Mouse (Mus musculus): ENCODE measurements at regions not wholly inside any gene's neighbourhood (a gene's known extent, or its start where the extent isn't known, plus 50 kb on each side); places are given as distances from the start of the nearest gene placed in this dataset.

DNA sequence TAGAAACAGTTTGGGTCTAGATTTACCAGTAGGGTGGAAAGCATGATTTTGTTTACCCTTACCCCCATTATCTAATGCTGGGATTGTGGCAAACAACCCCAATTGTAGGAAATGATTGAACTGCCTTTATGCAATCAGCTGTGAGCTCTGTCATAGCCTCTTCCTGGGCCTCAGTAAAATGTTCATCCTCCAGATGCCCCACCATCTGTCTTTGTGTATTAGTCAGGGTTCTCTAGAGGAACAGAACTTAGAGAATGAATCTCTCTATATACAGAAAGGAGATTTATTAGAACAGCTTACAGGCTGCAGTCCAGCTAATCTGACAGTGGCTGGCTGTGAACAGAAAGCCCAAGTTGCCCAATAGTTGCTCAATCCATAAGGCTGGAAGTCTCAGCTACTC is 2698.1 kb upstream of the 5930422O12Rik start (continued):
- TF ChIP-seq GABPA (IDR thresholded peaks at IDR 0.05; ENCODE audit: insufficient replicate concordance, low read depth, low read length) (no peak), USF2 (conservative IDR thresholded peaks at IDR 0.05; ENCODE audit: low read depth, low read length) (no peak)

DNA sequence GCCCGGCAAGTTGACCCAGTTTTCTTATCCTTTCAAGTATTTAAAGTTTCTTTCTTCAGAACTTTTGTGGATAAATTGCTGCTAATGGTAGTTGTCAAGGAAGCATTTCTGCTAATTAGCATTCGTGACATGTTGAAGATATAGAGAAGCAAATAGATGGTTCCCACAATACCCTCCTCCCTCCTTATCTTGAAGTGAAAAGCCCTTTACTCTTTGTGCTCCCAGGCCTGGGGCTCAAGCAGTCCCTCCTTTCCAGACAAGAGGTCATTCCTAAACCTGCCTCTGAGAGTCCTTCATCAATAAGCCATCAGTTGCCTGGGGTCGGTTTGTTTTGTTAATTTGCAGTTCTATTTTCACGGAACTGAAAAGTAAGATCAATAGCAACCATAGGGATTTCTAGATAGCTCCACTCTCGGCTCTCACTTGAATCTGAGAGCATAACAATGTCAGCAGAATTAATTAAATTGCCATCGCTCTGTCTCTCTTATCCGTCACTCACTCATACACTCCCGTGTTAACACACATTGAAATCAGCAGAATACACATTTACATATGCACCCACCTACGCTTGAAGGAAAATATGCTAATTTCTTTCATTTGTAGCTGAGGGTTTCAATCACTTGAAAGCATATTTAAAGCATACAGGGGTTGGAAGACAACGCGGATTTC is 2695.8 kb upstream of the 5930422O12Rik start:
- Histone ChIP-seq H3K4me2 (ENCODE audit: insufficient read depth, low read depth, poor library complexity, severe bottlenecking) (no peak overlapping the region), H3K27me3 (replicated peaks) (no peaks in the 10 kb centered on the region), H3K4me3 (replicated peaks in 1 of 3; ENCODE audit: low read depth in 2 of 3, low read length in 2 of 3, poor library complexity in 1 of 3) (no peak overlapping the region), H3K36me3 (replicated peaks in 1 of 2; ENCODE audit: control insufficient read depth in 1 of 2, insufficient read depth in 1 of 2, low read length in 1 of 2) (no peaks in the 10 kb centered on the region), H3K9me3 (replicated peaks; ENCODE audit: low read length) (peaks cover 5% of the 10 kb centered on the region), H3K9ac (ENCODE audit: insufficient read depth, low read depth) (no peak overlapping the region), H3K79me2 (replicated peaks; ENCODE audit: control insufficient read depth, extremely low read depth, insufficient read depth, poor library complexity, severe bottlenecking) (no peaks in the 10 kb centered on the region), H3K27ac (ENCODE audit: insufficient read depth, low read depth) (no peak overlapping the region), H3K4me1 (ENCODE audit: control insufficient read depth in 1 of 2, insufficient read depth in 2 of 2) (no peaks in the 10 kb centered on the region)
- no peak for TF ChIP-seq MAX (IDR thresholded peaks at IDR 0.05; ENCODE audit: low read length)
- no peak for TF ChIP-seq NRF1 (IDR thresholded peaks at IDR 0.05; ENCODE audit: low read depth, low read length)
- no peak for TF ChIP-seq HCFC1 (IDR thresholded peaks at IDR 0.05; ENCODE audit: low read depth, low read length)
- TF ChIP-seq TCF12 (IDR thresholded peaks at IDR 0.05; ENCODE audit: low read depth, low read length): no peak
- no peak for TF ChIP-seq SMC3 (IDR thresholded peaks at IDR 0.05; ENCODE audit: low read depth, low read length)
- TF ChIP-seq MXI1 (IDR thresholded peaks at IDR 0.05; ENCODE audit: low read depth, low read length): no peak
- no peak for TF ChIP-seq POLR2A (IDR thresholded peaks at IDR 0.05; ENCODE audit: low read depth, low read length)
- TF ChIP-seq RCOR1 (conservative IDR thresholded peaks at IDR 0.05; ENCODE audit: low read depth, low read length): no peak
- no peak for TF ChIP-seq MAFK (IDR thresholded peaks at IDR 0.05; ENCODE audit: insufficient replicate concordance, low read length)
- no peak for TF ChIP-seq USF1 (IDR thresholded peaks at IDR 0.05; ENCODE audit: low read depth, low read length)
- TF ChIP-seq POLR2AphosphoS2 (IDR thresholded peaks at IDR 0.05; ENCODE audit: low read depth, low read length): no peak
- TF ChIP-seq BHLHE40 (IDR thresholded peaks at IDR 0.05; ENCODE audit: low read depth, low read length): no peak
- no peak for TF ChIP-seq JUN (IDR thresholded peaks at IDR 0.05; ENCODE audit: insufficient read depth, low read depth, low read length)
- TF ChIP-seq ZKSCAN1 (IDR thresholded peaks at IDR 0.05; ENCODE audit: borderline replicate concordance, low read depth, low read length): no peak
- no peak for TF ChIP-seq TBP (conservative IDR thresholded peaks at IDR 0.05; ENCODE audit: low read depth, low read length)
- no peak for TF ChIP-seq KAT2A (IDR thresholded peaks at IDR 0.05; ENCODE audit: insufficient replicate concordance, low read length)
- TF ChIP-seq EP300 (IDR thresholded peaks at IDR 0.05; ENCODE audit: low read length): no peak
- TF ChIP-seq JUND (conservative IDR thresholded peaks at IDR 0.05; ENCODE audit: low read depth, low read length): no peak
- TF ChIP-seq PAX5 (IDR thresholded peaks at IDR 0.05; ENCODE audit: low read length): no peak
- no peak for TF ChIP-seq CHD1 (IDR thresholded peaks at IDR 0.05; ENCODE audit: low read depth, low read length)
- in situ Hi-C loops (cut with MboI; ENCODE audit: low pct_ligation_motif_present, low pct_unique_long_range_greater_than_20kb, low sequenced_read_pairs): no loop called here
- no peak for DNase-seq (ENCODE audit: extremely low read depth)
- dilution Hi-C loops (cut with MboI; ENCODE audit: extremely low pct_ligation_motif_present, extremely low pct_unique_long_range_greater_than_20kb, low sequenced_read_pairs): no loop called here
